Mouse (Mus musculus) retina, postnatal 7 days (tissue): ENCODE measurements at regions not wholly inside any gene's neighbourhood (a gene's known extent, or its start where the extent isn't known, plus 50 kb on each side); places are given as distances from the start of the nearest gene placed in this dataset.

Experiments
- DNase-seq: peaks from one replicate; pipeline ENCODE4 v3.0.0-alpha.2; 2012; ENCODE audit warnings: low read depth, low spot score

GRCm38 (mm10) chr7:71488016-71488650 lies 136.8 kb upstream of the Gm10295 start:
- DNase-seq, result no peak

GRCm38 (mm10) chr7:71475383-71475782 lies 124.1 kb upstream of the Gm10295 start:
- no peak for DNase-seq

GRCm38 (mm10) chr7:71472384-71473141 lies 121.3 kb upstream of the Gm10295 start:
- DNase-seq, result no peak

GRCm38 (mm10) chr7:71471658-71472383 lies 120.5 kb upstream of the Gm10295 start:
- no peak for DNase-seq

- no peak for DNase-seq
These were observed 120.0 kb upstream of the Gm10295 start for GRCm38 (mm10) chr7:71471319-71471657.

- DNase-seq, result no peak
These were observed 119.1 kb upstream of the Gm10295 start for GRCm38 (mm10) chr7:71470418-71470817.

- no peak for DNase-seq
These were observed 118.7 kb upstream of the Gm10295 start for GRCm38 (mm10) chr7:71469951-71470350.

- DNase-seq, result no peak
These were observed 116.3 kb upstream of the Gm10295 start for GRCm38 (mm10) chr7:71467436-71468127.

- DNase-seq, result no peak
These were observed 112.8 kb upstream of the Gm10295 start for GRCm38 (mm10) chr7:71464127-71464526.

GRCm38 (mm10) chr7:71463565-71463964 lies 112.3 kb upstream of the Gm10295 start:
- no peak for DNase-seq

- no peak for DNase-seq
These were observed 108.5 kb upstream of the Gm10295 start for GRCm38 (mm10) chr7:71459805-71460204.

- no peak for DNase-seq
These were observed 106.9 kb upstream of the Gm10295 start for GRCm38 (mm10) chr7:71458104-71458754.

- no peak for DNase-seq
These were observed 106.3 kb upstream of the Gm10295 start for GRCm38 (mm10) chr7:71457409-71458103.

- DNase-seq, result no peak
These were observed 105.1 kb upstream of the Gm10295 start for GRCm38 (mm10) chr7:71456421-71456820.

- no peak for DNase-seq
These were observed 89.3 kb upstream of the Gm10295 start for GRCm38 (mm10) chr7:71440330-71441240.

- DNase-seq, result no peak
These were observed 74.7 kb upstream of the Gm10295 start for GRCm38 (mm10) chr7:71425982-71426381.

- no peak for DNase-seq
These were observed 68.0 kb upstream of the Gm10295 start for GRCm38 (mm10) chr7:71419261-71419660.

- no peak for DNase-seq
These were observed 67.6 kb upstream of the Gm10295 start for GRCm38 (mm10) chr7:71418856-71419255.

- no peak for DNase-seq
These were observed 63.5 kb upstream of the Gm10295 start for GRCm38 (mm10) chr7:71414756-71415155.

GRCm38 (mm10) chr7:71413121-71413520 lies 61.8 kb upstream of the Gm10295 start:
- no peak for DNase-seq
